Mouse (Mus musculus): Measurements from ENCODE around the gene Fam20a.

Fam20a gene

DNA sequence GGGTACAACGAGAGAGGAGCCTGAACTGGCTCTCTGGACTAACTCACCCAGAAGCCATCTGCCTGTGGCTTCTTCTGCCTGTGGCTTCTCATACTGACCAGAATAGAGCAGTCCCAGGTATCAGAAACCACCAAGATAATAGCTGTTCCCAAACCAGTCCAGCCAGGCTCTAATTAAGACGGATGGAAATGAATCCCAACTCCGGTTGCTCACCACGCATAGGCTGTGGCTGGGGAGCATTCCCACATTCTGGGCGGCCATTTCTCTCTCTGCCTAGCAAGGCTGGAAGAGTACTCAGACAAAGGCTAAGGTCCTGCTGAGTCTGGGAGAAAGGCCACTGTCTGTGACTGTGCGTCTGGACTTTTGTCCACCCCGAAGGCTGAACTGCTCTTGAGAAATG lies 5.1 kb downstream of the Fam20a start:
- DNase-seq (ENCODE audit: low read depth), result no peak

DNA sequence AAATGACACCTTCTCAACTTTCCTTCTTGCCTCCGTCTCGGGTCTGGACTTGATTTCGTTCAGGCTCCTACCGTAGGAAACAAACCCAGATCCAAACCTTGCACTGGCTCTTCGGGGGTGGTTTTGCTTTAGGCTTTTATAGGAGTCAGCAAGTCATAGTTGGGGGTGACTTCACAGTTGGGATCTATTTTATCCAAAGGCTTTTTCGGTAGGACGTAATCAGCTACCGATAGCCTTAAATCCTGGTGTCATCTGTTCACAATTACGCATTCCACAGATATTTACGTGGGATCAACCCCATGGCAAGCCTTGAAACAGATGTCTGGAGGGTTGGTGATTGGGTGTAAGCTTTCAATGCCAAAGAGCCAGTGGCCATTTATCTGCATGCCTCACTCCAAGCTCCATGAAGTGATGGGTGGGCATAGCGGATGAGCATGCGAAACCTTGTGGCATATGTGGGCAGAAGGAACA lies 6.7 kb downstream of the Fam20a start:
- no peak for DNase-seq (ENCODE audit: low read depth)

DNA sequence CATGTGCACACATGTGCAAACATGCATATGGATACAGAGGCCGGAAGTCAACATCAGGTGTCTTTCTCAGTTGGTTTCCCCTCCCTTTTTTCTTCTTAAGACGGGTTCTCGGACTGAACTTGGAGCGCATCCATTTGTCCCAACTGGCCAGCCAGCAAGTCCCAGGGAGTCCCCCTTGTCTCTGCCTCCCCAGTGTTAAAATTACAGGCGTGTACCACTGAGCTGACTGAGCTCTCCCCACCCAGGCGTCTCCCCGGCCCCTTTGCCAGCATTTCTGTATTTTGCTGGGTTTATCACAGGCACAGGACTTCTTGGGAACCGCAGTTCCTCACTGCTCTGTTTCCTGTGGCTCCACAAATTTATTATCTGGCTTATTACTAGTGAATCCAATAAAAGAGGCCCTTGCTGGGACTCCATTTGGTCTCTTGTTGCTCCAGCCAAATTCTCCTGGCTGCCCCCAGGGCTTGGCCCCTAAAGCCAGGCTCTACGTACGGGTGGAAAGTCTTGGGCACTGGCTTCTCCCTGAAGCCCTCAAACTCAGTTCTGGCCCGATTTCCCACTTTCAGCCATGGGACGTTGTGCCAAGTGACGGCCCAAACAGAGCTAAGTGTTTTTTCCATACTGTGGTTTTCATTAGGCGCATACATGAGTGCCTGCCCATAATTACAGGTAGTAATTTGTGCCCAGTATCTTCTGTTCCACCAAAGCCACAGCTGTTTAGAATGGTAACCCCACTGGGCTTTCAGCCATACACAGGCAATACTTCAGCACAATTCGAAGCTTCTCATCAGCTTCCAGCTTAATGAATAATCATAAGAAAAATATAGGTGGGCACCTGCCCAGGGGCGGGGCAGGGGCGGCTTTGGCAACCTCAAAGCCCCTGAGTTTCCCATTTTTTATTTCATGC lies 7.5 kb downstream of the Fam20a start:
- DNase-seq (ENCODE audit: low read depth), result no peak

DNA sequence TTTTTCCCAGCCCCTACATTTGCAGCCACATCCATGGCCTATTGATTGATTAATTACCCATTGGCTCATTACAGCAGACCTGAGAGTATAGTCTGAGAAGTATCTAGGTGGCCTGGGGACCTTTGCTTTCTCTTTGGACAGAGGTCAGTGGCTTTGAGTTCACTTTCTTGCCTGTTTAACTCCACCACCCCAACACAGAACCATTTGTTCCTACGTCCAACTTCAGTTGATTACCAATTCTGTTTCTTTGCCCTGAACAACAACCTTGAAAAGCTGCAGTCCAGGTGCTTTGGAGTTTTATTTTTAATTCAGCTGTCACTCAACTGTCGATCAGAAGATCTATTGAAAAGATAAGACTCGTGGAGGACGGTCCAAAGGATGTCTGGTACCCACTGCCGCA lies 12.6 kb downstream of the Fam20a start:
- DNase-seq (ENCODE audit: low read depth), result no peak

DNA sequence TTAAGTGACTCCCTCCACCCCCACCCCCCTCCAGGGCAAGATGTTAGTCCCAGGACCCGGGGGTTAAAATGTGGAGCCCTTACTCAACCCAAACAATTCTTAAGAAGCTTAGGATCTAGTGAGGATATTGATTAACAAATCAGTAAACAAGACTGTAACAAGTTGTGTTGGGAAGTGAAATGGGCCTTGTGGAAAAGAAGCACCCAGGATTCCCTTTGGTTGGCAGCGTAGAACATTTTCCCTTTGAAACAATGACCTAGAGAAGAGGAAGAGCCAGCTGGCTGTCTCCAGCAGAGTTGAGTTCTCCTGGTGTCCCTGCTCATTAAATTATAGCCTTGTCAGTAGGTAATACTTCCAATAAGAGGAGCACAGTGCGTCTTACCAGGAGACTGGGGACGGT lies 13.3 kb downstream of the Fam20a start:
- no peak for DNase-seq (ENCODE audit: low read depth)

DNA sequence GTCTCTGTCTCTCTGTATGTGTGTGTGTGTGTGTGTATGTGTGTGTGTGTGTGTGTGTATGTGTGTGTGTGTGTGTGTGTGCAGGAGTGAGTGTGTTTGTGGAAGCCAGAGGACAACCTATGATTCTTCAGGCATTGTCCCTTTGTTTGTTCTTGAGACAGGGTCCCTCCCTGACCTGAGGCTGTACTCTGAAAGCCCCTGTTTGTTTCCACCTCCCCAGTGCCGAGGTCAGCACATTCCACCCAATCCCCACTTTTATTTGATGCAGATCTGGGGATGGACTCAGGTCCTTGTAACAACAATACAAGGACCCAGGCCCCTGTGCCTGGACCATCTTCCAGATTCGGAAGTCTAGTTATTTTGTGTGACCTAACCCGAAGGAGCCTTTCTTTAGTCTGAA lies 14.6 kb downstream of the Fam20a start:
- no peak for DNase-seq (ENCODE audit: low read depth)

DNA sequence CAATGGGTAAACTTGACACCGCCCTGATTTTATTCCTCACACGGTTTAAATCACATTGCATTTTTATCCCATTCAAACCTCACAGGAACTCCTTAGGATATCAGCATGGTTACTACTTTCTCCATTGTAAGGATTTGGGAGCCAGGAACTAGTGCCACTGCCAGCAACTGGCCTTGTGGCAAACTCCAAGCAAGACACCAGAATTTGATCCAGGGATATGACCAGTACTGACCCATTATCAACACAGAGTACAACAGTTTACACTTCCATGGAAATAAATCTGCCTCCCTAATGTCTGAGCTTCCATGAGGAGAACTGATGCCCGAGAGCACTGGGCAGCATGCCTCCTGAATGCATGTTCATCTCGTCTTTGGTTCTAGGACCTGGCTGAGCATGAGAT lies 15.5 kb downstream of the Fam20a start:
- DNase-seq (ENCODE audit: low read depth), result no peak

DNA sequence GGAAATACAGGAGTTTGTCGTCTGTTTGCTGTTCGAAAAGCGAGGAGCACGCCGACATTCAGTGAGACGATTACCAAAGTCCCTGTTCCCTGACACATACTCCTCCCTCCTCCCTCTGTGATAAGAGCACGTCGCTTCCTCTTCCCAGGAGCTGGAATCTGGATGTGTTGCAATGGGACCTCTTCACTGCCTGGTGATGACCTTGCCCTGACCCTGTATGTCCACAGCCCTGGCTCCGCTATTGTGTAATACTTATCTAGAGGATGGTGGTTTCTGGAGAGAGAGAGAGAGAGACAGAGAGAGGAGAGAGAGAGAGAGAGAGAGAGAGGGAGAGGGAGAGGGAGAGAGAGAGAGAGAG lies 16.0 kb downstream of the Fam20a start:
- DNase-seq (ENCODE audit: low read depth), result no peak

DNA sequence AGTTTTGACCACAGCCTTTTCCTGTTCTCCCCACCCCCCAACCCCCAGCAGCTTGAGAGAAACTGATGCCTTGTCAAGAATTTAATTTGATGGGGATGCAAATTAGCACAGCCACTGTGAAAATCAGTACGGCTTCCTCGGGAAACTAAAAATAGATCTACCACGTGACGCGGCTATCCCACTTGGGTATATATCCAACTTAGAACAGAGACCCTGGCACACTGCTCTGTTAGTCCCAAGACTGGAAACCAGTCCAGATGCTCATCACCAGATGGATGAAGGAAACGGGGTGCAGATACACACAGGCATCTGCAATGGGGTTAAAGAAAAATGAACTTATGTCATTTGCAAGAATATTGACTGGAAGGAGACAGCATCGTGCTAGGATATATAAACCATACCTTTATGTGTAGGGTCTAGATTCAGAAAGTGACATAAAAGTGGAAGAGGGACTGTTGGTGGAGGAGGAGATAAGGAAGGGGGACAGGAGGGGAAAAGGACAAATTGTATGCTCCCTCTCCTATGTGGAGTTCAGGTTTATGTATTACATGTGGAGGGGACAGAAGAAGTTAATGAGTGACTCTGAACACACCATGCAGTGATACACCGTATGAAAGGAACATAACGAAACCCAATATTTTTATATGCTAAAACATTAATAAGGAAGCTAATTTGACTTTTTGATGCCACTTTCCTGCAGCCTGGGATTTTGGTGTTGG lies 16.6 kb downstream of the Fam20a start:
- no peak for DNase-seq (ENCODE audit: low read depth)

DNA sequence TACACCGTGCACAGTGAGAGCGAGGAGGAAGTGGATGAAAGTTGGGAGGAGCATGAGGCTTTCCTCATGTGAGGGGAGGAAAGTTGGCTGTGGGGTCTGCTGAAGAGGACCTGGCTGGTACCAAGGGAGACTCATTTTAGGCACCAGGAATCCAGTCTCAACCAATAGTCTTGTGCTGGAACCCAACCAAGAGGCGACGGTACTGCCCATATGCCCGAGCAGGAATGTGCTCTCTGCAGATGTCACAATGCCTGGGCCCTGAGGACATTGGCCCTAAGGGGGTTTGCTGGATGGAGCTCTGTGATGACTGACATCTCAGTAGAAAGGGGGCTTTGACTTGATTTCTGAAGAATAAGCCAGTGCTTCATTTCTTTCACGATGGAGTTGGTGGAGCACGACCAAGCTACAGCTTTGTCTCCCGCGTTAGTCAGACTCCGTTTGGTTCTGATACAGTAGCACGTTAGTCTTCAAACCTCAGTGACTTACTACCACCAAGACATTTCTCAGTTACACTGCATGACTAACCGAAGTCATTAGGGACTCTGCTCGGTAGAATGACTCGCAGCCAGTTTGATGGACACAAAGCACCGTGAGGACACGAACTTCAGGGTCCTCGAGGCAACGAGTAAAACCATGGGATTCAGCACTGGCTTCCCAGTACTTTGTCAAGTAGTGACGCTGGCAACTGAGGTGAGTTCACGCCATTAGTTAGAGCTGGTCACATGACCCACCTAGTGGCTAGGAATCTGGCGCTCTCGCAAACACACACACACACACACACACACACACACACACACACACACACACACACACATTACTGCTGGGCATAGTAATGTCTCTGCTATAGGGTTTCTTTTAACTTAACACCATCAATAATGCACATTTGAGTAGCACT lies 17.5 kb downstream of the Fam20a start:
- no peak for DNase-seq (ENCODE audit: low read depth)

DNA sequence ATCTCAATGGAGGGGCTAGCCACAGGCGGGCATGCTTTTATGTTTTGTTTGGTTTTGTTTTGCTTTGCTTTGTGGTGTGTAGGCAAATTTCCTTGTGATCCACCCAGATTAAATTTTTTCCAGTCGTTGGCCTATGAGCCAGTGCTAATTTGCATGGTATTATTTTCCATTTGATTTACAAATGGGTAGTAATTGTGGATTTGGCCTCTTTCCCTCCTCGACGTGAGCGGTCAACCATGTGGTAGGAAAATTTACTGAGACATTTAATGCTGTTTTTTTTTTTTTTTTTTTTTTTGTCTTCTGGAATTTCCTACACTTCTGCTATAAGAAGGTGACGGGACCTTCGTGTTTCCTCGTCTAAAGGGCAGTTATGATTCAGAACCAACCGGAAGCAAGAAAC lies 18.2 kb downstream of the Fam20a start:
- no peak for DNase-seq (ENCODE audit: low read depth)

DNA sequence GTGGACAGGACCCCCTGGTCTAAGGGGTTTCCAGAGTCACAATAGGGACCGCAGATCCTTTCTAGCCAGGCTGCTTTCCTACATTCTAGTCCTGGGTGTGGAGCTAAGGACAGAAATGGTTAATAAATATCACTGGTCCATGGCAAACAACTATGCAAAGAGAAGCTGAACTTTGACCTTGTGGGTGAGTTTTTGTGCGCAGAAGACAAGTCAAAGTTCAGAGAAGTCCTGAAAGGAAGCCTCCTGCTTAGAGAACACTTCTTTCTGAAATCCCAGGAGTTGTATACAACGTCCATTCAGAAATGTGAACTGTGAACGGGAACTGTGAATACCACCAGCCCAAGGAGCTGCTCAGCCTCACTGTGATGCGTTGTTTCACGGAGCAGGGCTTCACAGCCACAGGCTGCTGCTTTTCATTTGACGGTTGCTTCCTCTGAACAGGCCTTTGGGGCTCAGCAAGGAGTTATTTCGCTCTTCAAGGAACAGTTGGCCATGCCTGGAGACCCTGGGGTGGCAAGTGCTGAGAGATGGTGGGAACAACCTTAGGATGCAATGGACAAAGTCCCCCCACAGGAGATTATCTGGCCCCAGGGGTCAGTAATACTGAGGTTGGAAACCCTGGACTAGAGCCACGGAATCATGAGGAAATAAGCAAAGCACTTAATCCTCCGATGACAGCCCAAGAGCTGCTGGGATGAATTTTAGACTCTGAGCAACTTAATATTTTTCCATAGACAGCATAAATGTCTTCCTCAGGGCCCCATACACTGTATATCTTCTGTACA lies 19.9 kb downstream of the Fam20a start:
- no peak for DNase-seq (ENCODE audit: low read depth)

DNA sequence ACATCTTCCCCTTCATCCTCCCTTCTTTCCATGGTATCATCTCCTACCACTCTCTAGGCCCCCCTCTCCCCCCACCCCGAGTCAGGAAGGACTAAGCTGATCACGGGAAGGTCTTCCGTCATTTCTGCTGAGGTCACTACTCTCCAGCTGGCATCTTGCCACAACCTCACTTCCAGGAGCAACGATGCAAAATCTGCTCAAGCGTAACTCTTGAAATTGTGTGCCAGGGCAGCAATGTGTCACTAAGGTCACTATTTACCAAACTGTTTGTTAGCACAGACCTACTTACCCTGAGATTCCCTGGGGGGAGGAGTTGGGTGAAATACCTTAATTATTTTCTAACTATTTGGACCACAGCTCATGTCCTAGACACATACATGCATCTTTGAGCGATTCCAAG lies 21.3 kb downstream of the Fam20a start:
- no peak for DNase-seq (ENCODE audit: low read depth)

DNA sequence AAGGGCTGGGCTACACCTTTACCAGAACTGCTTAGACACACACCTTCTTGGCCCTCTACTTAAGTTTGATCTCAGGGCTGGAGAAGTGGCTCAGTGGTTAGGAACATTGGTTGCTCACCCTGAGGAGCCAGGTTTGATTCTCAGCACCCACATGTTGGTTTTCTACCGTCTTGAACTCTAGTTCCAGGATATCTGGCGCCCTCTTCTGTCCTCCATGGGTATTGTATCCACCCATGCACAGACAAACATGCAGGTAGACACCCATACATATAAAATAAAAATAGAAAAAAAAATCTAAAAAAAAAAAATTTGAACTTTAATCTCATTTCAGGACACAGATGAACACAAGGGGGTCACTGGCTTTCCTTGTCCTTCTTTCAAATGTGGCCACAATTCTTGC lies 22.3 kb downstream of the Fam20a start:
- DNase-seq (ENCODE audit: low read depth), result no peak

DNA sequence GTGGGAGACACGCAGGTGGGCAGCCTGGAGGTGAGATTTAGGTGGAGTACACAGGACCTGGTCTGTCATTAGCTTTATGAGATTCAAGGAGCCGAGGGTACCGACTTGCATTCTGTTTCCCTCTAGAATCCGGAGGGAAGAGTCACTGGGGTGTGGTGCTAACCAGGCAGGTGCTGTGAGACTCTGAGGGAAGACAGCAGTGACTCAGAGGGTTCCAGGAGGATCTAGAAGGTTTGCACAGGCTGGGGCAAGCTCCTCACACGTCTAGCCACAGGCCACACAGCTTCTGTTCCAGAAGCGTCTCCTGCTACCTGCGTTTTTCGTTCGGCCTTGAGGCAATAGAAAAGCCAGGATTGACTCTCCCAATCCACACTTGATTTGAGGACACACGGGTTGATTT lies 23.3 kb downstream of the Fam20a start:
- no peak for DNase-seq (ENCODE audit: low read depth)

DNA sequence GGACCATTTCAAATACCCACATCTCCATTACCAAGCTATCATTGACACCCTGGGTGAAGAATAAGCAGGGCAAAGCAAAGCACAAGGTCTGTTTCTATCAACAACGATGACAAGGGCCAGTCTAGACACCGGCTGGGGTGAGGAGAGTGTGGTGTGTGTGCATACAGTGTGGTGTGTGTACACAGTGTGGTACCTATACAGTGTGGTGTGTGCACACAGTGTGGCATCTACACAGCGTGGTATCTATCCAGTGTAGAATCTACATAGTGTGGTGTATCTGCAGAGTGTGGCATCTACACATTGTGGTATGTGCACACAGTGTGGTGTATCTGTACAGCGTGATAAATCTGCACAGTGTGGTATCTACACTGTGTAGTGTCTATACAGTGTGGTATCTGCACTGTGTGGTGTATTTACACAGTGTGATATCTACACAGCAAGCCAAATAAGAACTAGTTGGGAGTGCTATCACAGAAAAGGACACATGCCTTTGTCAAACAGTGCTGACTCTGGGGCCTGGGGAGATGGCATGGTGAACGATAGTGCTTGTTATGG lies 24.9 kb downstream of the Fam20a start:
- no peak for DNase-seq (ENCODE audit: low read depth)

DNA sequence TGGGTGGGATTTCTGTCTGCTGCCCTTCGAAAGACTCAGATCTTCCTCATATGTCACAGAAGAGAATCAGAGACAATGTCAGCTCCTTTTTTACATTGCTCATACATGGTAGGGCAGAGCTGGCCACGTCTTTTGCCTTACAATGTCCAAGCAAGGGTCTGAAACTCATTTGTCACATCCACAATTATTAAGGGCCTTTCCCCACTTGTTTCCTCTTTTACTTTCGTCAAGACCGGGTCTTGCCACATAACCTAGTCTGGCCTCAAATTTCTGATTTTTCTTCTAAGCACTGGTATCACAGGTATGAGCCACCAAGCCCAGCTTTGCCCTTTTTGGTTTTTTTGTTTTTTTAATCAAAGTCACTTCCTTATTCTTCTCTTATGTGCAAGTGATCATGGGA lies 25.6 kb downstream of the Fam20a start:
- no peak for DNase-seq (ENCODE audit: low read depth)

DNA sequence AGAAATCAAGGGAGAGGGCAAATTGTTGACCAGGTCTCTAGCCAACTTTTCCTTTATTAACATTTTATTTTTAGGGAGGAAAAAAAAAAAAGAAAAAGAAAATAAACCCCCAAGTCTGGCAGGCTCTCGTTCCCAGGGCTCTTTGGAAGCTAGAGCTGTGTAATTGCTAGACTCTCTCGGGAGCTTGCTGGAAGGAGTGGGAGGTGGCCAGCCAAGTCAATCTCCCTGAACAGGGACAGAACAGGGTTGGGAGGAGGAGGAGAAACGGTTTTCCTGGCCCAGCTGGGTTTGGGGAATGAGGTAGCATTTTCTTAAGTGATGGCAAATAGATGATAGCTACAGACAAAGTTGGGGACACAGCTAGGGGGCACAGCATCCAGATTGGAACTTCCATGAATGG lies 29.3 kb downstream of the Fam20a start:
- no peak for DNase-seq (ENCODE audit: low read depth)

DNA sequence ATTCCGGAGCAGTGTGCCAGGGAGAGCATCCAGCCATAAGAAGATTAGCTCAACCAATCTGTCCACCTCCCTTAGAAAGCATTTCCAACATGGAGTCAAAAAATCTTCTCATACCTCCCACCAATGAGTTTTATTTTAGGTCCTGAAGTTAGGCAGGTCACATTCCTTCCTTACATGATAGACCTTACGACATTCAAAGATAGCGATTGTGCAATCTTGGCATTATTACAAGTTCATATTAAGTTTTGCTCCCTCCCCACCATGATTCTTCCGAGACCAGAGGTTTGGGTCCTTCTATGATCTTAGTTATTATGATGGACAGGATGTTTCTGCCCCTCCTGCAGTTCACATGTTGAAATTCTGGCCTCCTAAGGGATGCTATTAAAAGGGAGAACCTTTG lies 32.5 kb downstream of the Fam20a start:
- DNase-seq (ENCODE audit: low read depth), result no peak

DNA sequence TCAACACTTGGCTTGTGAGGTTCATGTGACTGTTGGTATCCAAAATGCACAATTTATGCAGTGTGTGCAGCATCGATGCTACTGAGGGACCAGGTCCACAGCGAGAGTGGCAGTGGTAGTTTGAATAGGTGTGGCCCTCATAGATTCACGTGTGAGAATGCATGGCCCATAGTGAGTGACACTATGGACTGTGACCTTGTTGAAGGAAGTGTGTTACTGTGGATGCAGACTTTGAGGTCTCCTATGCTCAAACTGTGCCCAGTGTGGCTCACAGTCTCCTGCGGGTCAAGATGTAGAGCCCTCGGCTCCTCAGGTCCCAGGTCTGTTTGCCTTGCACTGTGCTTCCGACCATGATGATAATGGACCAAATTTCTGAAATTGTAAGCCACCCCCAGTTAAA lies 39.9 kb downstream of the Fam20a start:
- no peak for DNase-seq (ENCODE audit: low read depth)

DNA sequence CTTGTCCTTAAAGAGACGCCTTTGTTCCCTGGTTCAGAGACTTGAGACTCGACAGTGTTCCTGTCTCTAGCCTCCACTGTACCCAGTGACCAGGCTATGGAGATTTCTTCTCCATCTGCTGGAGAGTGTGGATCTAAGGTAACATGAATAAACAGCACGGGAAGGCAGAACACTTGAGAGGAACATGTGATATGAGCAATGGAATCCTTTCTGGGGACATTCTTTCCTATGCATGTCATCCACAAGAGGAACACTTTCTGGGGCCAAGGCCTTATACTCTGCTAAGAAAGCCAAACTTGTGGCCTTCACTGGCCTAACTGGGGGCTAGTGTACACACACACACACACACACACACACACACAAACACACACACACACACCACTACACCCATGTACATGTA lies 40.5 kb downstream of the Fam20a start:
- no peak for DNase-seq (ENCODE audit: low read depth)

Measured in c-Kit-positive CD71-negative TER-119-negative erythroid progenitor cells, embryonic 14.5 days (primary cell).